Mouse (Mus musculus): ENCODE measurements around the gene Man1c1. TPM values are rescaled to one million over a fixed set of nuclear protein-coding genes. Genes with fewer than 3 reads are reported as not detected.

Gene Man1c1
- polyA plus RNA-seq, 1 experiment from 2014 or later, result 5.2 TPM

DNA sequence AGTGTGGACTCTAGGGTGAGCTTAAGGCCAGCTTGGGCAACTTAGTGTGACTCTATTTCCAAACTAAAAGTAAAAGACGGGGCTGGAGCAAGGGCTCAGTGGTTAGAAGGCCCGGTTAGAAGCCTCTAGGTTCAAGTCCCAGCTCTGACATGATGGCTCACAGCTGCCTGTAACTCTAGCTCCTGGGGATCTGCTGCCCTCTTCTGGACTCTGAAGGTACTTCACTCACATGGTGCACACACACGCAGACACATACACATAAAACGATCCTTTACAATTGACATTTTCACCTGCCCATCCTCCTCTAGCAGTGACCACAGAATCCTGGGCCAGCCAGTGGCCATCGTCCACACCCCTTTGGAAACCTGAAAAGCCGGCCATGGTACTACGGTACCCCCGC is 154.2 kb downstream of the Man1c1 start:
- Histone ChIP-seq H3K9me3 (ENCODE audit: control insufficient read depth, low read length) (peaks cover 6% of the 10 kb centered on the region; the same call in 1 of the 2 replicates), H3K4me3 (ENCODE audit: low read depth, low read length) (no peak overlapping the region), H3K27ac (ENCODE audit: low read depth, low read length) (no peak overlapping the region), H3K27me3 (ENCODE audit: control insufficient read depth, insufficient read depth, low read length) (no peaks in the 10 kb centered on the region), H3K4me2 (ENCODE audit: low read depth, low read length, severe bottlenecking) (no peak overlapping the region), H3K9ac (ENCODE audit: low read length) (no peak overlapping the region), H3K4me1 (replicated peaks; ENCODE audit: control insufficient read depth, insufficient read depth, low read length) (peaks cover 8% of the 10 kb centered on the region), H3K36me3 (ENCODE audit: control insufficient read depth, insufficient read depth, low read length) (peaks cover 9% of the 10 kb centered on the region)
- 99% methylated on average over 8 of the region's 8 CpGs for WGBS
- DNase-seq (ENCODE audit: low spot score), result no peak
- ATAC-seq (replicated peaks; ENCODE audit: low FRiP score), result no peak

DNA sequence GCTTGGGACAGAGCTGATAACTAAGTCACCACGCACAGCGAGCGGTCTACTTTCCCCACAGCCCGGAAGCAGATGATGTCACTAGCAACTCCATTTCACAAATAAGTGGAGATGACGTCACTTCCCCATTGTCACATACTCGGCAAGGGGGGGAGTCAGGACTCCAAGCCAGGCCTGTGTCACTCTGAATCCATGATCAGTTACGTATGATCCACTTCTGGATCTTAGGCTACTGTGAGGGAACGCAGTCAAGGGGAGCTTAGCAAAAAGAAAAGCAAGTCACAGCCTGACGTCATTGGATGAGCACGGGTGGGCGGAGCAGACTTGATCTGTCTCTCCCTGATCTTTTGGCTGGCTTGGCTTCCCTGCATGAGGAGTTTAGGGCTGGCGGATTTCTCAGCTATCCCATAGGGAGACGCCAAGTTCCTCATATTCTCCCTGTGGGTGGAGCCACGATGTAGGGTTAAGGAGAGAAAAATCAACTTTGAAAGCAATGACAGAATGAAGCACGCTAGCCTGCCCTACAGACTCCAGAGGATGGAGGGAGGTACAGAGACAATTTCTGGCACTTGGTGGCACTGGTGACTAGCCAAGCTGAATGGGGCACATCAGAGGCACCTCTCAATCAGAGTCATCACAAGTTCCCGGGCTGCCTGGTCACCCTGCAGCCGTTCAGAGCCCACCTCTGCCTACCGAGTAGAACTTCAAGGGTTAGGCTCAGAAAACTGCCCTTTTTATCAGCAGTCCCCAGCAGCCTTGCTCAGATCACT is 155.7 kb downstream of the Man1c1 start:
- no peaks in the 10 kb centered on the region for H3K27me3 ChIP-seq (ENCODE audit: control insufficient read depth, insufficient read depth, low read length)
- WGBS, result 77% methylated on average over 18 of the region's 18 CpGs
- peaks cover 8% of the 10 kb centered on the region for H3K4me1 ChIP-seq (replicated peaks; ENCODE audit: control insufficient read depth, insufficient read depth, low read length)
- H3K9me3 ChIP-seq (ENCODE audit: control insufficient read depth, low read length), result peaks cover 6% of the 10 kb centered on the region; the same call in 1 of the 2 replicates
- H3K4me3 ChIP-seq (ENCODE audit: low read depth, low read length), result no peak overlapping the region
- ATAC-seq (replicated peaks; ENCODE audit: low FRiP score) (no peak), DNase-seq (ENCODE audit: low spot score) (no peak)
- H3K27ac ChIP-seq (ENCODE audit: low read depth, low read length), result no peak overlapping the region
- no peak overlapping the region for H3K4me2 ChIP-seq (ENCODE audit: low read depth, low read length, severe bottlenecking)
- H3K9ac ChIP-seq (ENCODE audit: low read length), result no peak overlapping the region
- peaks cover 9% of the 10 kb centered on the region for H3K36me3 ChIP-seq (ENCODE audit: control insufficient read depth, insufficient read depth, low read length)

DNA sequence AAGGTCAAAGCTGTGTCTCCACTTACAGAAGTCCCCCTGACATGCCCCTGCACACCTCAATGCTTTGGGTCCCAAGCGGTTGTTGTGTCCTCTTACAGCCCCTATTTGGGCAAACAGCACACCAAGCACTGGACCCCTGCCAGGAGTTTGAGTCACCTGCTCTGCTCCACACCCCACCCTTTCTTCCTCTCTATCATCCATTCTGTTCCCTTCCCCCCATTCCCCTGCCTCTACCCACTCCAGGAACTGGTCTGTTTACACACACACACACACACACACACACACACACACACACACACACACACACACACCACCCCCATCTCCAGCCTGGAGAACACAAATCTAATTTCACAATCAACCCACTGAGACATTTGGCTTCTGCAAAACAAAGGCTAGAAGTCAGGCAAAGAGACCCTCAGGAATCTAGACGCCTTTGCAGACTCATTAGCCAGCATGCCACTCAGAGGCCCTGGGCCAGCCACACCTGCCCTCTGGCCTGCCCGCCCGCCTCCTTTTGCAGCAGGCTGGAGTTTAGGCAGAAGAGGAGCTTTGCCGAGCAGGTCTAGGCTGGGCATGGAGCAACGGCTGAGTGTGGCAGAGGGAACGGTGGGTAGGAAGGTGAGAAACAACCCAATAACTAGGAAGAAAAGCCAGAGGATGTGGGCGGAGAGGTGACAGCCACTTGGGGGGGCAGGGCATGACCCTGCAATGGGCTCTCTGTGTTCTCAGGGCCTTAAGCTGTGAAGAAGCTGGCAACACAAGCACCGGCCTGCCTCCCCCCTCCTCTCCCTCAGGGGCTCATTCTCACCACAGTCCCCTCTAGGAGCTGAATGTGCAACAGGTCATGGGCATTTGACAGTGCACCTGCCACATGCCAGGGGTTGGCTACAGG is 157.0 kb downstream of the Man1c1 start:
- Histone ChIP-seq H3K4me2 (ENCODE audit: low read depth, low read length, severe bottlenecking) (no peak overlapping the region), H3K9ac (ENCODE audit: low read length) (no peak overlapping the region), H3K4me1 (replicated peaks; ENCODE audit: control insufficient read depth, insufficient read depth, low read length) (peaks cover 8% of the 10 kb centered on the region; the same call in 1 of the 2 replicates), H3K36me3 (ENCODE audit: control insufficient read depth, insufficient read depth, low read length) (peaks cover 13% of the 10 kb centered on the region), H3K9me3 (ENCODE audit: control insufficient read depth, low read length) (peaks cover 6% of the 10 kb centered on the region; the same call in 1 of the 2 replicates), H3K27me3 (ENCODE audit: control insufficient read depth, insufficient read depth, low read length) (no peaks in the 10 kb centered on the region), H3K27ac (ENCODE audit: low read depth, low read length) (no peak overlapping the region), H3K4me3 (ENCODE audit: low read depth, low read length) (no peak overlapping the region)
- WGBS, result 74% methylated on average over 9 of the region's 9 CpGs
- ATAC-seq (replicated peaks; ENCODE audit: low FRiP score), result no peak
- DNase-seq (ENCODE audit: low spot score), result no peak

DNA sequence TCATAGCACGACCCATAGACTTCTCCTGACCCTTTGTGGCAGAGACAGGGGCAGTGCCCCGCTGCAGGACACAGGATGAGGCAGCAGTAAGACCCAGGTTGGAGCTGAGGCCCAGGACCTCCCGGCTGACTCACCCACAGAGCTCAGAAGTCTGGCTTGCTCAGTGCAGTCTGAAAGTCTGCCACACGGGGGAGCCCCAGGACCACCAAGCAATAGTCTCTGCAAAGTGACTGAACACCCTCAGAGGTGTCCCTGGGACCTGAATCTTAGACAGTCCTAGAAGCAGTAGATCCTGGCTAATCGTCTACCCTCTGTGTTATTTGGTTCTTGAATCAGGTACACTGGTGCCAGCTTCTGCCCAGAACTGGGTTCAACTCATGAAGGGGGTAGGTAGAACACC is 160.8 kb downstream of the Man1c1 start:
- Histone ChIP-seq H3K9me3 (ENCODE audit: control insufficient read depth, low read length) (no peaks in the 10 kb centered on the region), H3K4me1 (replicated peaks; ENCODE audit: control insufficient read depth, insufficient read depth, low read length) (peaks cover 2% of the 10 kb centered on the region; the same call in 1 of the 2 replicates), H3K27me3 (ENCODE audit: control insufficient read depth, insufficient read depth, low read length) (no peaks in the 10 kb centered on the region), H3K36me3 (ENCODE audit: control insufficient read depth, insufficient read depth, low read length) (peaks cover 3% of the 10 kb centered on the region), H3K4me2 (ENCODE audit: low read depth, low read length, severe bottlenecking) (no peak overlapping the region), H3K27ac (ENCODE audit: low read depth, low read length) (no peak overlapping the region), H3K9ac (ENCODE audit: low read length) (no peak overlapping the region), H3K4me3 (ENCODE audit: low read depth, low read length) (no peak overlapping the region)
- WGBS, result 12% methylated on average over 5 of the region's 5 CpGs
- peak; percentile 53 for ATAC-seq (replicated peaks; ENCODE audit: low FRiP score)
- peak; percentile 97 for DNase-seq (ENCODE audit: low spot score)

DNA sequence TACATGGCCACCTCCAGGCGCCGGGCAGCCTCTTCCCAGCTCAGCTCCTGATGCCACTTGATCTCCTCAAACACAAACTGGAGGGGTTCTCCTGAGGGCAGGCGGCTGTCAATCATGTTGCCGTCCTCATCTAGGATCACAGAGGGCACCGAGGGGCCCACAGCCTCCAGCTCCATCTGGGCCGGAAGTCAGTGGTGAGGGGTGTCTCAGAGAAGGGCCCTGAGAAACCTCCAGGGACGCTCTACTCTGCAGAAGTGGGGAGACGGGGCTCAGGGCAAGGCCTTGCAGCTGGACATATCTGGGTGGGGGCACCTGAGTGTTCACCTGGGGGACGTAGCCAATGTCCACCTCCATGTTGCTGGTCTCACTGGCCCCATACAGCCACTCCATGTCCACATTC is 161.4 kb downstream of the Man1c1 start:
- 95% methylated on average over 9 of the region's 9 CpGs for WGBS
- Histone ChIP-seq H3K4me1 (replicated peaks; ENCODE audit: control insufficient read depth, insufficient read depth, low read length) (peaks cover 2% of the 10 kb centered on the region; the same call in 1 of the 2 replicates), H3K36me3 (ENCODE audit: control insufficient read depth, insufficient read depth, low read length) (peaks cover 3% of the 10 kb centered on the region), H3K9me3 (ENCODE audit: control insufficient read depth, low read length) (no peaks in the 10 kb centered on the region), H3K27me3 (ENCODE audit: control insufficient read depth, insufficient read depth, low read length) (no peaks in the 10 kb centered on the region), H3K27ac (ENCODE audit: low read depth, low read length) (no peak overlapping the region), H3K9ac (ENCODE audit: low read length) (no peak overlapping the region), H3K4me2 (ENCODE audit: low read depth, low read length, severe bottlenecking) (no peak overlapping the region), H3K4me3 (ENCODE audit: low read depth, low read length) (no peak overlapping the region)
- no peak for ATAC-seq (replicated peaks; ENCODE audit: low FRiP score)
- no peak for DNase-seq (ENCODE audit: low spot score)

DNA sequence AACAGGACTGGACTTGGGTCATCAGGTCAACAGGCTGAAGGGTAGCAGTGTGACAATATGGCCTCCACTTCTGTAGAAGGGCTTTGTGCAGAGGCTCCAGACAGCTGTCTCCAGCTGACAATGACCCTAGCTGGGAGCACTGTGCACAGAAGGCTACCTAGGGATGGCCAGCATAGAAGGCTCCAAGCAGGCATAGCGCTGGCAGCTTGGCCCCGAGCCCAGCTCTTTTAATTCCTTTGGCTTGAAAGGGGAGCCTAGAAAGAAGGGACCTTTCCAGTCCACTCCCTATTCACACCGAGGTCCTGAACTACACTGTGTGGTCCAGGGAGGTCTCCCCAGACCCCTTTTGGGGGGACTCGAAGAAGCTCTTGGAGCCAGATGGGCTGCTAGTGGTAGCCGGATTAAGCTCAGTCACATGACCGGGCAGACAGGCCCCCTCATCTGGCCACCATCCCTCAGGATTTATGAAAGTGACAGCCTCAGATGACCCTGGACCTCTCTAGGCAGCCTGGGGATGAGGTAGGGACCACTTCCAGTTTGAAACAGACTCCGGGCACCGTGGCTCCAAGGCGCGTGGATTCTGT is 165.0 kb downstream of the Man1c1 start:
- H3K27ac ChIP-seq (ENCODE audit: low read depth, low read length), result no peak overlapping the region
- peaks cover 3% of the 10 kb centered on the region for H3K36me3 ChIP-seq (ENCODE audit: control insufficient read depth, insufficient read depth, low read length)
- no peak for DNase-seq (ENCODE audit: low spot score)

DNA sequence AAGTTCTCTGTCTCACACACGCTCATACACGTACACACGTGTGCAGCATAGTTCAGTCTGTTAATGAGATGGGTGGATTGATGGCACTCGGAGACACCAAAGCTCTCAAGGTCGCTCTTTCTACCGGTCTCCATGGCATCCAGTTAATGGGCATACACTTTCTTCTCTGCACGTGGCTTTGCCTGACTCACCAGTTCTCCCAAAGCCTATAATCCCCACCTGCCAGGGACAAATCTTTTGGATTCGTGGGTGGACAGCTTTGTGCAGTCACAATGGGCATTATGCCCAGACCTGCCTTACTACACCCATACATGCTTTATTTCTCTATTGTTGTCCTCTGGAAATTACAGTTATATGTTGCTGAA is 168.3 kb downstream of the Man1c1 start:
- ATAC-seq (replicated peaks; ENCODE audit: low FRiP score), result no peak; the same call in 1 of the 2 replicates
- Histone ChIP-seq H3K27ac (ENCODE audit: low read depth, low read length) (0 out of 2 replicates have a peak overlapping the region, but pooled peaks have one; percentile 50), H3K4me2 (ENCODE audit: low read depth, low read length, severe bottlenecking) (peak overlapping the region; percentile 95), H3K36me3 (ENCODE audit: control insufficient read depth, insufficient read depth, low read length) (no peaks in the 10 kb centered on the region; the same call in 1 of the 2 replicates), H3K9me3 (ENCODE audit: control insufficient read depth, low read length) (no peaks in the 10 kb centered on the region), H3K4me3 (ENCODE audit: low read depth, low read length) (peak overlapping the region; percentile 91), H3K4me1 (replicated peaks; ENCODE audit: control insufficient read depth, insufficient read depth, low read length) (peaks cover 11% of the 10 kb centered on the region), H3K9ac (ENCODE audit: low read length) (peak overlapping the region; percentile 57), H3K27me3 (ENCODE audit: control insufficient read depth, insufficient read depth, low read length) (no peaks in the 10 kb centered on the region)
- WGBS, result 15% methylated on average over 8 of the region's 8 CpGs
- DNase-seq (ENCODE audit: low spot score), result no peak

More for the DNA sequence above, 165.0 kb downstream of the Man1c1 start:
- Histone ChIP-seq H3K4me1 (replicated peaks; ENCODE audit: control insufficient read depth, insufficient read depth, low read length) (peaks cover 5% of the 10 kb centered on the region; the same call in 1 of the 2 replicates), H3K9ac (ENCODE audit: low read length) (no peak overlapping the region), H3K27me3 (ENCODE audit: control insufficient read depth, insufficient read depth, low read length) (no peaks in the 10 kb centered on the region), H3K4me3 (ENCODE audit: low read depth, low read length) (no peak overlapping the region), H3K9me3 (ENCODE audit: control insufficient read depth, low read length) (no peaks in the 10 kb centered on the region), H3K4me2 (ENCODE audit: low read depth, low read length, severe bottlenecking) (no peak overlapping the region)
- 85% methylated on average over 10 of the region's 10 CpGs for WGBS
- no peak for ATAC-seq (replicated peaks; ENCODE audit: low FRiP score)
